Mouse (Mus musculus): ENCODE measurements around the gene Med4.

- TF ChIP-seq MAFK (IDR thresholded peaks at IDR 0.05; ENCODE audit: insufficient read depth, low read depth, low read length), result no peak
- no peak for TF ChIP-seq ZC3H11A (IDR thresholded peaks at IDR 0.05; ENCODE audit: borderline replicate concordance, low read depth, low read length)
- TF ChIP-seq HCFC1 (IDR thresholded peaks at IDR 0.05; ENCODE audit: borderline replicate concordance, insufficient read depth, low read length), result no peak
- TF ChIP-seq CHD2 (IDR thresholded peaks at IDR 0.05; ENCODE audit: low read depth, low read length), result no peak
Observed at GRCm38 (mm10) chr14:73507702-73508376, 2.0 kb upstream of the Med4 start.

All from ES-E14 (cell line).